Mouse (Mus musculus): Measurements from ENCODE around the gene Cdkal1.

- no peak for TF ChIP-seq POLR2A (IDR thresholded peaks at IDR 0.05; ENCODE audit: control insufficient read depth, extremely low read depth, insufficient read depth, low read length, poor library complexity)
- TF ChIP-seq CTCF (IDR thresholded peaks at IDR 0.05; ENCODE audit: borderline replicate concordance, control insufficient read depth, extremely low read depth, insufficient read depth, low read length, poor library complexity) = no peak
Observed at GRCm38 (mm10) chr13:29388918-29389317, 466.6 kb downstream of the Cdkal1 start.

Measured in thymus, adult 2 months (tissue).